Mouse (Mus musculus) heart, postnatal 0 days (tissue): ENCODE measurements around the gene Tcf3.

Experiments
- CTCF ChIP-seq: IDR thresholded peaks from 2 replicates; pipeline ENCODE4 v1.5.1; 2016; ENCODE audit warnings: antibody characterized with exemption, control low read depth, low read depth
- EP300 ChIP-seq: IDR thresholded peaks from 2 replicates; pipeline ENCODE4 v1.6.1; 2016; ENCODE audit warnings: antibody characterized with exemption, low read depth

- TF ChIP-seq CTCF: no peak
- TF ChIP-seq EP300: no peak
Observed at GRCm38 (mm10) chr10:80421208-80421607, 12.2 kb downstream of the Tcf3 start.
